Mouse (Mus musculus) limb, embryonic 13.5 days (tissue): ENCODE measurements around the gene Lrrc38. TPM values are rescaled to one million over a fixed set of nuclear protein-coding genes. Genes with fewer than 3 reads are reported as not detected.

Experiments used
- ATAC-seq: fragments of 200-750 bp; cut with Nextera tagmentation; 2 replicates; pipeline ENCODE4 v1.8.0; 2017; ENCODE audit warnings: low read depth, moderate number of reproducible peaks, moderate TSS enrichment; ENCODE audit not compliant: low FRiP score
- H3K27ac ChIP-seq: fragments of 300-500 bp; sonication (generic); 2 replicates; pipeline ENCODE4 v1.5.1; 2015; ENCODE audit warnings: inconsistent platforms, mild to moderate bottlenecking, moderate library complexity
- H3K27me3 ChIP-seq: fragments of 300-500 bp; sonication (generic); 2 replicates; pipeline ENCODE4 v1.6.1; 2015; ENCODE audit warnings: mild to moderate bottlenecking, inconsistent platforms
- H3K36me3 ChIP-seq: fragments of 300-500 bp; sonication (generic); 2 replicates; pipeline ENCODE4 v1.6.1; 2015; ENCODE audit warnings: inconsistent platforms, mild to moderate bottlenecking, moderate library complexity
- H3K4me1 ChIP-seq: fragments of 300-500 bp; sonication (generic); 2 replicates; pipeline ENCODE4 v1.6.1; 2015; ENCODE audit warnings: inconsistent platforms
- H3K4me2 ChIP-seq: fragments of 300-500 bp; sonication (generic); replicated peaks from 2 replicates; pipeline ENCODE4 v1.6.1; 2015; ENCODE audit warnings: inconsistent platforms, mild to moderate bottlenecking, moderate library complexity
- H3K4me3 ChIP-seq: fragments of 300-500 bp; sonication (generic); 2 replicates; pipeline ENCODE4 v1.5.1; 2015; ENCODE audit warnings: moderate library complexity, mild to moderate bottlenecking, inconsistent platforms
- H3K9ac ChIP-seq: fragments of 300-500 bp; sonication (generic); 2 replicates; pipeline ENCODE4 v1.6.1; 2015; ENCODE audit warnings: mild to moderate bottlenecking, inconsistent platforms
- H3K9me3 ChIP-seq: fragments of 300-500 bp; sonication (generic); 2 replicates; pipeline ENCODE4 v1.6.1; 2016; ENCODE audit warnings: inconsistent platforms
- WGBS: fragments of 180-500 bp; shearing (Covaris S2); methylation state at CpG from one replicate; pipeline ENCODE4 v1.1.7; 2015; 5-methylcytosine and 5-hydroxymethylcytosine counted together
- polyA plus RNA-seq: library from polyadenylated mRNA; unstranded; fragments of >200 nt; fragmentation: Nextera tagmentation; extraction: Ambion mirVana; gene quantifications from 2 replicates; pipeline ENCODE4 v1.2.1, GENCODE M21; 2015

The Lrrc38 gene
- polyA plus RNA-seq, 1 experiment from 2014 or later: 1.0 TPM

GRCm38 (mm10) chr4:143361520-143361919 is 12.0 kb downstream of the Lrrc38 start:
- H3K4me1 ChIP-seq: no peaks in the 10 kb centered on the region
- H3K9ac ChIP-seq: no peak overlapping the region
- 72% methylated on average over 10 of the region's 10 CpGs for WGBS
- ATAC-seq: no peak
- no peaks in the 10 kb centered on the region for H3K36me3 ChIP-seq
- H3K4me3 ChIP-seq: no peak overlapping the region
- H3K4me2 ChIP-seq: no peak overlapping the region
- no peak overlapping the region for H3K27ac ChIP-seq
- 0 out of 2 replicates have a peak, but pooled peaks cover 3% of the 10 kb centered on the region for H3K9me3 ChIP-seq
- no peaks in the 10 kb centered on the region for H3K27me3 ChIP-seq

GRCm38 (mm10) chr4:143366415-143367041 is 17.0 kb downstream of the Lrrc38 start:
- no peak overlapping the region for H3K27ac ChIP-seq
- WGBS: 65% methylated on average over 15 of the region's 15 CpGs

GRCm38 (mm10) chr4:143379480-143379879 is 29.9 kb downstream of the Lrrc38 start:
- Histone ChIP-seq H3K27ac (no peak overlapping the region), H3K4me3 (no peak overlapping the region), H3K9ac (no peak overlapping the region), H3K4me2 (no peak overlapping the region), H3K4me1 (no peaks in the 10 kb centered on the region), H3K9me3 (no peaks in the 10 kb centered on the region), H3K36me3 (no peaks in the 10 kb centered on the region), H3K27me3 (peaks cover 18% of the 10 kb centered on the region; the same call in 1 of the 2 replicates)
- ATAC-seq: no peak
- WGBS: 42% methylated on average over 7 of the region's 7 CpGs

More at GRCm38 (mm10) chr4:143366415-143367041, 17.0 kb downstream of the Lrrc38 start:
- no peak for ATAC-seq
- Histone ChIP-seq H3K36me3 (no peaks in the 10 kb centered on the region), H3K9ac (no peak overlapping the region), H3K4me1 (no peaks in the 10 kb centered on the region), H3K4me3 (no peak overlapping the region), H3K27me3 (no peaks in the 10 kb centered on the region), H3K9me3 (0 out of 2 replicates have a peak, but pooled peaks cover 3% of the 10 kb centered on the region), H3K4me2 (no peak overlapping the region)

- no peak for ATAC-seq
- no peaks in the 10 kb centered on the region for H3K9me3 ChIP-seq
- no peak overlapping the region for H3K27ac ChIP-seq
- peaks cover 18% of the 10 kb centered on the region; the same call in 1 of the 2 replicates for H3K27me3 ChIP-seq
- H3K36me3 ChIP-seq: no peaks in the 10 kb centered on the region
- H3K9ac ChIP-seq: no peak overlapping the region
- no peak overlapping the region for H3K4me2 ChIP-seq
- 30% methylated on average over 15 of the region's 15 CpGs for WGBS
- H3K4me3 ChIP-seq: no peak overlapping the region
- H3K4me1 ChIP-seq: no peaks in the 10 kb centered on the region
Observed at GRCm38 (mm10) chr4:143379931-143380715, 30.6 kb downstream of the Lrrc38 start.

GRCm38 (mm10) chr4:143380716-143381004 is 31.1 kb downstream of the Lrrc38 start:
- no peak overlapping the region for H3K27ac ChIP-seq
- H3K36me3 ChIP-seq: no peaks in the 10 kb centered on the region
- no peak for ATAC-seq
- under 1% methylated on average over 5 of the region's 5 CpGs for WGBS
- H3K27me3 ChIP-seq: peaks cover 18% of the 10 kb centered on the region; the same call in 1 of the 2 replicates
- no peaks in the 10 kb centered on the region for H3K4me1 ChIP-seq
- H3K9me3 ChIP-seq: no peaks in the 10 kb centered on the region
- no peak overlapping the region for H3K4me2 ChIP-seq
- no peak overlapping the region for H3K9ac ChIP-seq
- H3K4me3 ChIP-seq: no peak overlapping the region

- no peak overlapping the region for H3K27ac ChIP-seq
- no peaks in the 10 kb centered on the region for H3K4me1 ChIP-seq
- H3K4me3 ChIP-seq: no peak overlapping the region
- ATAC-seq: no peak
- H3K4me2 ChIP-seq: no peak overlapping the region
- no peaks in the 10 kb centered on the region for H3K9me3 ChIP-seq
- H3K36me3 ChIP-seq: no peaks in the 10 kb centered on the region
- H3K27me3 ChIP-seq: peaks cover 18% of the 10 kb centered on the region; the same call in 1 of the 2 replicates
- WGBS: 68% methylated on average over 3 of the region's 3 CpGs
- no peak overlapping the region for H3K9ac ChIP-seq
Observed at GRCm38 (mm10) chr4:143382163-143382562, 32.6 kb downstream of the Lrrc38 start.

GRCm38 (mm10) chr4:143383646-143384045 is 34.1 kb downstream of the Lrrc38 start:
- H3K36me3 ChIP-seq: no peaks in the 10 kb centered on the region
- 44% methylated on average over 4 of the region's 4 CpGs for WGBS
- H3K4me2 ChIP-seq: no peak overlapping the region
- no peaks in the 10 kb centered on the region for H3K9me3 ChIP-seq
- no peak overlapping the region for H3K27ac ChIP-seq
- peaks cover 17% of the 10 kb centered on the region; the same call in 1 of the 2 replicates for H3K27me3 ChIP-seq
- ATAC-seq: no peak
- H3K4me1 ChIP-seq: no peaks in the 10 kb centered on the region
- H3K9ac ChIP-seq: no peak overlapping the region
- no peak overlapping the region for H3K4me3 ChIP-seq

GRCm38 (mm10) chr4:143388955-143389702 is 39.6 kb downstream of the Lrrc38 start:
- Histone ChIP-seq H3K9ac (peak overlapping the region; percentile 67), H3K27ac (no peak overlapping the region), H3K27me3 (no peaks in the 10 kb centered on the region), H3K4me1 (no peaks in the 10 kb centered on the region), H3K4me3 (peak overlapping the region; percentile 44), H3K36me3 (no peaks in the 10 kb centered on the region), H3K4me2 (peak overlapping the region; percentile 63), H3K9me3 (peaks cover 4% of the 10 kb centered on the region)
- ATAC-seq: peak; percentile 89
- WGBS: 9% methylated on average over 30 of the region's 43 CpGs

GRCm38 (mm10) chr4:143394181-143394580 is 44.6 kb downstream of the Lrrc38 start, which contains the start of gene Pramel1:
Gene Pramel1, plus strand, starts transcription at chr4:143394428.
- H3K4me1 ChIP-seq: no peaks in the 10 kb centered on the region
- WGBS: 78% methylated on average over 26 of the region's 26 CpGs

GRCm38 (mm10) chr4:143411566-143412218 is 62.1 kb downstream of the Lrrc38 start:
- 74% methylated on average over 5 of the region's 5 CpGs for WGBS
- Histone ChIP-seq H3K4me1 (0 out of 2 replicates have a peak, but pooled peaks cover 4% of the 10 kb centered on the region), H3K36me3 (peaks cover 26% of the 10 kb centered on the region), H3K9me3 (no peaks in the 10 kb centered on the region), H3K4me3 (peak overlapping the region; percentile 58), H3K27me3 (no peaks in the 10 kb centered on the region), H3K9ac (0 out of 2 replicates have a peak overlapping the region, but pooled peaks have one; percentile 5), H3K27ac (no peak overlapping the region), H3K4me2 (peak overlapping the region; percentile 55)
- ATAC-seq: no peak

More at GRCm38 (mm10) chr4:143394181-143394580, 44.6 kb downstream of the Lrrc38 start, which contains the start of gene Pramel1:
- Histone ChIP-seq H3K36me3 (no peaks in the 10 kb centered on the region), H3K9me3 (peaks cover 7% of the 10 kb centered on the region), H3K4me3 (no peak within 1 kb of the TSS), H3K9ac (no peak within 1 kb of the TSS), H3K27ac (no peak within 1 kb of the TSS), H3K27me3 (no peaks in the 10 kb centered on the region), H3K4me2 (no peak within 1 kb of the TSS)
- no peak for ATAC-seq

GRCm38 (mm10) chr4:143412219-143413092 is 62.9 kb downstream of the Lrrc38 start, which contains the start of gene Pramef8:
Gene Pramef8, plus strand, starts transcription at chr4:143412426.
- Histone ChIP-seq H3K9me3 (no peaks in the 10 kb centered on the region), H3K36me3 (peaks cover 33% of the 10 kb centered on the region), H3K4me3 (peak within 1 kb of the TSS; percentile 58), H3K27me3 (no peaks in the 10 kb centered on the region), H3K9ac (peak within 1 kb of the TSS; percentile 59), H3K27ac (peak within 1 kb of the TSS; percentile 83), H3K4me1 (0 out of 2 replicates have a peak, but pooled peaks cover 4% of the 10 kb centered on the region), H3K4me2 (peak within 1 kb of the TSS; percentile 55)
- ATAC-seq: peak; percentile 96
- WGBS: under 1% methylated on average over 50 of the region's 50 CpGs
